Mouse (Mus musculus) intestine, postnatal 0 days (tissue): ENCODE results near the gene Ube2t. TPM values are rescaled to one million over a fixed set of nuclear protein-coding genes. Genes with fewer than 3 reads are reported as not detected.

ENCODE experiments used
- ATAC-seq: fragments of 200-750 bp; cut with Nextera tagmentation; 2 replicates; pipeline ENCODE4 v1.8.0; 2017; ENCODE audit warnings: mild to moderate bottlenecking, moderate TSS enrichment, moderate library complexity
- H3K27ac ChIP-seq: fragments of 300-500 bp; sonication (generic); 2 replicates; pipeline ENCODE4 v1.5.1; 2014; ENCODE audit warnings: mild to moderate bottlenecking, low read depth, low read length, moderate library complexity
- H3K27me3 ChIP-seq: fragments of 300-500 bp; sonication (generic); replicated peaks from 2 replicates; pipeline ENCODE4 v1.6.1; 2014; ENCODE audit warnings: low read length, mixed read lengths; ENCODE audit not compliant: control insufficient read depth, insufficient read depth
- H3K36me3 ChIP-seq: fragments of 300-500 bp; sonication (generic); 2 replicates; pipeline ENCODE4 v1.6.1; 2014; ENCODE audit warnings: mild to moderate bottlenecking, moderate library complexity; ENCODE audit not compliant: control insufficient read depth, insufficient read depth
- H3K4me1 ChIP-seq: fragments of 300-500 bp; sonication (generic); replicated peaks from 2 replicates; pipeline ENCODE4 v1.6.1; 2014; ENCODE audit warnings: antibody characterized with exemption, low read length, mixed read lengths; ENCODE audit not compliant: control insufficient read depth, insufficient read depth
- H3K4me2 ChIP-seq: fragments of 300-500 bp; sonication (generic); replicated peaks from 2 replicates; pipeline ENCODE4 v1.6.1; 2014; ENCODE audit warnings: low read depth, mild to moderate bottlenecking, moderate library complexity
- H3K4me3 ChIP-seq: fragments of 300-500 bp; sonication (generic); 2 replicates; pipeline ENCODE4 v1.5.1; 2014; ENCODE audit warnings: low read depth, low read length
- H3K9ac ChIP-seq: fragments of 300-500 bp; sonication (generic); 2 replicates; pipeline ENCODE4 v1.6.1; 2014; ENCODE audit warnings: mild to moderate bottlenecking, low read depth, low read length
- H3K9me3 ChIP-seq: fragments of 300-500 bp; sonication (generic); 2 replicates; pipeline ENCODE4 v1.6.1; 2016; ENCODE audit warnings: mixed run types; ENCODE audit not compliant: control insufficient read depth
- CTCF ChIP-seq: sonication (generic); IDR thresholded peaks from 2 replicates; pipeline ENCODE4 v1.5.1; 2016; ENCODE audit warnings: low read depth, mild to moderate bottlenecking, control low read depth, antibody characterized with exemption, moderate library complexity
- WGBS: fragments of 180-500 bp; shearing (Covaris S2); extraction: QIAGEN DNeasy Blood & Tissue Kit; methylation state at CpG from one replicate; pipeline ENCODE4 v1.1.7; 2014; 5-methylcytosine and 5-hydroxymethylcytosine counted together
- polyA plus RNA-seq: library from polyadenylated mRNA; unstranded; fragments of >200 nt; fragmentation: Nextera tagmentation; extraction: Ambion mirVana; gene quantifications from 2 replicates; pipeline ENCODE4 v1.2.1, GENCODE M21; 2015

The Ube2t gene
- polyA plus RNA-seq, 1 experiment from 2014 or later: 12.3 TPM

DNA sequence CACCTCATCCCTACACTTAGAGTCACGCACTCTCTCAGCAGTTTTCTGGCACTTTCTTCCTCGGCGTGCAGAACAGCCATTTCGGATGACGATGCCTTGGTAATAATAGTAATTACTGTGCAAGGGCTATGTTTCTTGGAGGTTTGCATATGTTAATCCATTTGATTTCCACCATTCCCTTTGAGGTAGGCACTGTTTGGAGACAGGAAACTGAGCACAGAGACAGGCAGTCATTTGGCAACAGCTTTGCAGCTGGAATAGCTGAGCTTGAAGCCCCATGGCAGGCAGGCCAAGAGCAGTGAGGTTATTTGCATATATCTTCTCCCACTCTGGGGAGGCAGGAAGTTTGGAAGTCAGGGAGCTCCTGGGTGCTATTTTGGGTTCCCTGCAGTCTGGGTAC, 49.5 kb downstream of the Ube2t start:
- Histone ChIP-seq H3K36me3 (no peaks in the 10 kb centered on the region), H3K9me3 (no peaks in the 10 kb centered on the region), H3K4me1 (no peaks in the 10 kb centered on the region), H3K4me3 (no peak overlapping the region), H3K27ac (no peak overlapping the region), H3K9ac (no peak overlapping the region), H3K27me3 (no peaks in the 10 kb centered on the region), H3K4me2 (no peak overlapping the region)
- ATAC-seq: no peak
- WGBS: 92% methylated on average over 5 of the region's 5 CpGs
- TF ChIP-seq CTCF: no peak

DNA sequence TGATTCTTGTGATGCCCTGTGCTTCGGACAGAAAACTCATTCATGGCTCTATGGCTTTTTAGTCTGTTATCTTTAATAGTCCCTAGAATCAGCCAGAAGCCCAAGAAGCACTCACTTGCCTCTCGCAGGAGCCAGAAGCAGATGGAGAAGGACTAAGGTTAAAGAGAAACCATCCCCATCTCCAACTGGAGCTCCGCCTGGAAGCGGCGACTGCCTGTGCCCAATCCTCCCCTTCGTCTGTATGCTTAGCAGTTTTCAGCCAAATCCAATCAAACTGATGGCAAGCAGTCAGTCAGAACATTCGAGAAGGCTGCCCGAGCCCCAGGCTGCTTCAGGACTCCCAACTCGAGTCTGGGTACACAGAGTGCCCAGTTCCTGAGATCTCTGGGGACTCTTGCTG, 50.1 kb downstream of the Ube2t start:
- TF ChIP-seq CTCF: no peak
- WGBS: 87% methylated on average over 9 of the region's 9 CpGs
- no peaks in the 10 kb centered on the region for H3K27me3 ChIP-seq
- no peaks in the 10 kb centered on the region for H3K4me1 ChIP-seq
- H3K36me3 ChIP-seq: no peaks in the 10 kb centered on the region
- no peak for ATAC-seq
- H3K9ac ChIP-seq: no peak overlapping the region
- H3K4me2 ChIP-seq: no peak overlapping the region
- H3K4me3 ChIP-seq: no peak overlapping the region
- no peak overlapping the region for H3K27ac ChIP-seq
- no peaks in the 10 kb centered on the region for H3K9me3 ChIP-seq

DNA sequence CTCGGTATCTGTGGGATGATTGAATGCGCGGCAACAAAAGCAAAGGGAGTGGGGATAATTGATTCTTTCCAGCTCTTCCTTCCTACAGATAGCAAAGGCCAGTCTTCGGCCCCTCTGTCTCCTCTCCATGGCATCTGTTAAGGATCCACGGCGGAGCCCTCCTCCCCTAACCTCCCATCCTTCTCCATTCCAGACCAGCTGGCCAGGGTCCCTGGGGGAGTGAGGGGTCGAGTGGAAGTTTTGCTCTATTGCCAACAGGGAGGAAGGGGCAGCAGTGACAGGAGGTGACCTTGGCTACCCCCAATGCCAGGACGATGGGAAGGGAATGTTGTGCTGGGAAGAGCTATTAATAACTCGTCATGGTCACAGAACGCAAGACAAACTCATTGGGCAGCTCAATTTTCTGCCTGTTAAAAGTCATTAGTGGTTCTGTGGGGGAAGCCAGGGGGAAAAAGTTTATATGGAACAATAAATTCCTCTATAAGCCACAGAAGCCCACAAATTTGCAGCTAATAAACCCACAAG, 52.6 kb downstream of the Ube2t start:
- Histone ChIP-seq H3K36me3 (no peaks in the 10 kb centered on the region), H3K9ac (no peak overlapping the region), H3K27me3 (no peaks in the 10 kb centered on the region), H3K9me3 (no peaks in the 10 kb centered on the region), H3K4me1 (no peaks in the 10 kb centered on the region), H3K27ac (no peak overlapping the region), H3K4me2 (no peak overlapping the region), H3K4me3 (no peak overlapping the region)
- no peak for ATAC-seq
- WGBS: 68% methylated on average over 10 of the region's 10 CpGs
- no peak for TF ChIP-seq CTCF

DNA sequence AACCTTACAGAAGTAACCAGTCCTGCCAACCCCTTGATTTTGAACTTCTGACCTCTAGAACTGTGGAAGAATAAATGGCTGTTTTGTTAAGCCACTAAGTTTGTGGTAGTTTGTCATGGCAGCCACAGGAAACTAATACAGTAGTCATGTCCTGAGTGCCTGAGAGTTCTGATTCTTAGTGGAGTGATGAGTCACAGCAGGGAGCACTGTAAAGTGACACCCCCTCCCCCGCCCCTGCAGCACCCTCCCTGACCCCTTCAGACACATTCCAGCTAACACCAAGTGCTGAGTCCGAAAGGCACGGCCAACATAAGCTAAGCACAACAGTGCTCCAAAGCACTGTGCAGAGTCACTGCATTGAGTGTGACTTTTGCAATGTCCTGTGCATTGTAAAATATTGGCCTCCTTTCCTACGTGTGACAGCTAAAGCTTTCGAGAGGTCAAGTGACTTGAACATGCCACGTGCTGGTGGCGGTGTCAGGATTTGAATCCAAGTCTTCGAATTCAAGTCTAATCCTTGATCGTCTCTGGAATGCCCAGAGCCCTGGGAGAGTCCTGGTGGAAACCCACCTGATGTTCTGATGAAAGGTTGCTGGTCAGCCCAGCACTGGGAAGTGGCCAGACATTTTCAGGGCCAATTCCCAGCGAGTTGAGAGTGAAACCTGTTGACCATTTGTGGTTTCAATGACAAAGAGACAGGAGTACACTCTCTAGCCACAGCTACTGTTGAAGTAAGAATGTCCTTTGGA, 54.7 kb downstream of the Ube2t start:
- no peaks in the 10 kb centered on the region for H3K9me3 ChIP-seq
- H3K4me2 ChIP-seq: no peak overlapping the region
- no peak for TF ChIP-seq CTCF
- 76% methylated on average over 10 of the region's 10 CpGs for WGBS
- no peaks in the 10 kb centered on the region for H3K27me3 ChIP-seq
- H3K4me3 ChIP-seq: no peak overlapping the region
- 0 out of 2 replicates have a peak, but pooled peaks cover 3% of the 10 kb centered on the region for H3K4me1 ChIP-seq
- H3K9ac ChIP-seq: no peak overlapping the region
- no peak overlapping the region for H3K27ac ChIP-seq
- ATAC-seq: no peak
- no peaks in the 10 kb centered on the region for H3K36me3 ChIP-seq

DNA sequence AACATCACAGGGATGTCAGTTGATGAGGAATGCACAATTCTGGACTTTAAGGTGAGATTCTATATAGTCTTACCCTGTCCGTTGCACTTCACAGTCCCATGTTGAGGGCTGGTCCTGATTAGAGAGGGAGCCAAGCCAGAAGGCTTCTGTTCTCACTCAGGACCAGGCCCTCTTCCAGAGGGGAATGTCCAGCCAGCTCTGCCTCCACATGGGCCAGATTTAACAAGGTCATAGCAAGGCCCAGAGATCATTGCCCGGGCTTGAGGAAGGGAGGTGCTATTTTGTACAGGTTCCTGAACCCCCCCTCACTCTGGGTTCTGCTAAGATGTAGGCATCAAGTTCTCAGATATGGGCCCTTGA, 55.3 kb downstream of the Ube2t start:
- H3K4me2 ChIP-seq: no peak overlapping the region
- no peaks in the 10 kb centered on the region for H3K9me3 ChIP-seq
- H3K27ac ChIP-seq: no peak overlapping the region
- no peak for TF ChIP-seq CTCF
- H3K36me3 ChIP-seq: no peaks in the 10 kb centered on the region
- no peak for ATAC-seq
- H3K4me3 ChIP-seq: no peak overlapping the region
- H3K4me1 ChIP-seq: 0 out of 2 replicates have a peak, but pooled peaks cover 3% of the 10 kb centered on the region
- no peak overlapping the region for H3K9ac ChIP-seq
- H3K27me3 ChIP-seq: no peaks in the 10 kb centered on the region
- 85% methylated on average over 2 of the region's 2 CpGs for WGBS

DNA sequence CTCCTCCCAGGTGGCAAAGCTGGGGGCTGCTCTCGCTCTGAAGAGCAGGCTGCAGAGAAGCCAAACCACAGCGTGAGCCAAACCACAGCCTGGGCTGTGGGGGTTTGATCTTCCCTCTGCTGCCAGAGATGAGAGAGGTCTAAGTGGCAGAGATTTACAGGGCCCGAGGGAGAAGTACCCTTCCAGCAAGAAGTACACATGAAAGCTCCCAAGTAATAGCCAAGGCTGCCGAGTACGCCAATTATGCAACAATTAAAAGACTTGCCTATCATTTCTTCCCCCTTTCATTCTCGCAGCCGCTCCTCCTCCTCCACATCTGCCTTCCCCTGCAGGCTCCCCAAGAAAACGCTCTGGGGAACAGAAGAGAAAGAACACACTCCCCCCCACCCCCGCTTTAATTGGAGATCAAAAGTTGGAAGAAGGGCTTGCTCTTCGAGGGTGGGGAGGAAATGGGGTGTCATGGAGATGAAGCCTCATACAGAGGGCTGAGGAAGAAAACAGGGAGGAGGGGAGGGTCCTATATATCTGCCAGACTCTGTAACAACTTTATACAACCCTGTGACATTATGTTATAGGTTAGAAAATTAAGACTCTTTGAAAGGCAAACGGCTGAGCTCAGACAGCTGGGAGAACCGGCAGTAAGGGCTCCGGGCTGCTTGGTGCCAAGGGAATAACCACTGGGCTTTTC, 56.9 kb downstream of the Ube2t start:
- no peaks in the 10 kb centered on the region for H3K36me3 ChIP-seq
- no peaks in the 10 kb centered on the region for H3K9me3 ChIP-seq
- H3K4me1 ChIP-seq: 0 out of 2 replicates have a peak, but pooled peaks cover 3% of the 10 kb centered on the region
- H3K4me2 ChIP-seq: no peak overlapping the region
- no peak overlapping the region for H3K4me3 ChIP-seq
- no peak overlapping the region for H3K27ac ChIP-seq
- no peaks in the 10 kb centered on the region for H3K27me3 ChIP-seq
- no peak for ATAC-seq
- WGBS: 41% methylated on average over 13 of the region's 13 CpGs
- H3K9ac ChIP-seq: no peak overlapping the region
- no peak for TF ChIP-seq CTCF
